Mouse (Mus musculus) liver, embryonic 18 days (tissue): ENCODE results near the gene Slc35e3. TPM values are rescaled to one million over a fixed set of nuclear protein-coding genes. Genes with fewer than 3 reads are reported as not detected.

ENCODE experiments used
- polyA plus RNA-seq: library from polyadenylated mRNA; depleted of rRNA; stranded (reverse); fragments of >200 nt; gene quantifications from 2 replicates; pipeline ENCODE4 v1.2.3, GENCODE M21; 2012; rRNA removed

The Slc35e3 gene
- polyA plus RNA-seq: 2.6 and 2.9 TPM in 2 replicates

DNA sequence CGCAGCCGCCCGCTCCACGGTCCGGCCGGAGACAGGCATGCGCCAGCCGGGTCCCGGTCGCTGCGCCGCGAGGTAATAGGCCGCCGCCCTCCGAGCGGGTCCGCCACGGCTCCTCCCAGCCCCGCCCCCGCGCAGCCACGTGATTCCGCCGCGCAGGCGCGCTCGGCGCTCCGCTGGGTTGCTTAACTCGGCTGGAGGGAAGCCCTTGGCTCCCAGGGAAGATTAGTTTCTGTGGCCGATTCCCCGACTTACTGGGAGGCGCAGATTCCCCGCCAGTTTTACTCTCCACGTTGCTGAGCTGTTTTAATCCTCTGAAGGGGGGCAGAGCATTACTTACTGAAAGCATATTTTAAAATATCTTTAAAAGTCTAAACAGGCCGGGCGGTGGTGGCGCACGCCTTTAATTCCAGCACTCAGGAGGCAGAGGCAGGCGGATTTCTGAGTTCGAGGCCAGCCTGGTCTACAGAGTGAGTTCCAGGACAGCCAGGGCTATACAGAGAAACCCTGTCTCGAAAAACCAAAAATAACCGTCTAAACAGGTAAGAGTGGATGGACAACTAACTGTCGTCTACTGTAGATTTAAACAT, at the start of gene Slc35e3:
Gene Slc35e3, minus strand, starts transcription at position 69 of the 587 bp plus-strand sequence.

DNA sequence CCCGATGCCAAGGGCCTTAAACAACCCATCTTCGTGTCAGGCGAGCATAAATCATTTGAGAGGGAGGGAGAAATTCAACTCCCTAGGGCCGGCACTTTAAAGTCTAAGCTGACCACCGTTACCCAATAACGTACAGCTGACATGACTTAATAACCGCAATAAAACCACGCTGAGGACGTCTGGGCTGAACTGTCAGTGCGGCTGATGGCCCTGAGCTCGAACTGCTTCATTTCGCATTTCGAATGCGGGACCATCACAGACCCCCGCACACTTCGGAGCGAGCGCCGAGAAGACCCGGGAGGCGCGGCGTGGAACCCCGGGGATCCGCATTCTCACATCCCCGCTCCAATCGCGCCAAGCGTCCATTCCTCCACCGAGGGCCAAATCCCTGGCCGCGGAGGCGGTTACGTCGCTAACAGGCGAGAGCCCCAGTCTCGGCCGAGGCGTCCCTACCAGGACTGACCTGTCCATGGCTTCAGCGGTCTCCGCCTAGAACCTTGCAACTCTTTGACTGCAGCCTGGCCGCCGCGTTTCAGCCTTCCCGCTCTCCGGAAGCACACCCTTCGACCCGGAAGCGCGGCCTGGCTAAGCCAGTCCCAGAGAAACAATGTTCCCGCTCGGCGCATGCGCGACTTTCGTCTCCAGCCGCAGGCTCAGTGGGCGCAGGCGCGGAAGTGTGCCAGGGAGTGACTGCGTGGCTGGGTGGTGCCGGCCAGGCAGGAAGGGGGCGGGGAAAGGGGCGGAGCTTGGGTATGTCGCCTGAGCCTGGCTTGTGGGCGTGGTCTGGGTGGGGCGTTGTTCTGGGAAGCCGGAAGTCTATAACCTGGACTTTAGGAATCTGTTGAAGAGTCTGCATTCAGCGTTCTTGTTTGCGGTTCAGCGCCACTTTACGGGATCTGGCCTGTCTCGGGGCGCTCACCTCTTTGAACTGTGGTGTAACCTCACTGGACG, 46.3 kb upstream of the Slc35e3 start, which contains the start of gene Nup107:
Gene Nup107, minus strand, starts transcription at position 565 of the 951 bp plus-strand sequence.

DNA sequence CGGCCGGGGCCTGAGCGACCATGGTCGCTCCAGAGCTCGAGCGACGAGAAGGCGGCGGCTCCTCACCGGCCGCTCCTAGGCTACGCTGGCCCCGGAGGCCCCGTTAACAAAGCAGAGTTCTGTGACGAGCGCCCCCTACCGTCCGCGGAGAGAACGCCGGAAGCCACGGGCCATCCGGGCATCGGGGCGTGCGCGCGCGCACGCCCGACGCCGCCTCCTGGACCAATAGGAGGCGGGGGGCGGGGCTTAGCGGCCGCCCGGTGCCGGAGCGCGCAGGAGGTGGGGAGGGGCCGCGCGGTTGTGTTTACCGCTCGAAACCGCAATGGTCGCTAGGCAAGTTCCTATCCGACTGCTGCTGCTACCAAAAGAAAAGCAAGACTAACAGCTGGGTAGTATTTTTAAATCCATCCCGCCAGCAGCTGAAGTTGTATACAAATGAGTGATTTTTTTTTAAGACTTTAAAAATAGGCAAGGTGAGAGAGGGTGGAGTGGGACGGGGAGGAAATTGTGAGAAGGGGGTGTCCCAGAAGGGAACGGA, 35.5 kb downstream of the Slc35e3 start, which contains the start of gene Mdm2:
Gene Mdm2, minus strand, starts transcription at position 155 of the 538 bp plus-strand sequence.

Other genes with a start within 250 kb of the Slc35e3 start
- 6.1 and 11.4 TPM in 2 replicates for gene Cpm, start 116.9 kb downstream of the Slc35e3 start, polyA plus RNA-seq
- gene Mdm2, start 35.6 kb downstream of the Slc35e3 start, polyA plus RNA-seq: 22.5 and 23.6 TPM in 2 replicates
- gene Nup107, start 46.3 kb upstream of the Slc35e3 start, polyA plus RNA-seq: 12.4 and 13.5 TPM in 2 replicates
- 48.4 and 49.3 TPM in 2 replicates for gene Rap1b, start 99.7 kb upstream of the Slc35e3 start, polyA plus RNA-seq